Mouse (Mus musculus) gastrocnemius, postnatal 14 days (tissue): ENCODE measurements at regions not wholly inside any gene's neighbourhood (a gene's known extent, or its start where the extent isn't known, plus 50 kb on each side); places are given as distances from the start of the nearest gene placed in this dataset.
A peak's percentile ranks its signal among the peaks of the same experiment; 100 is the strongest.
"Not testable (repeated sequence)": the region's sequence is repeated elsewhere in the genome, so short reads cannot be mapped to it uniquely, and the experiment has no call there.

ENCODE experiments used
- DNase-seq: peaks from one replicate; pipeline ENCODE4 v3.0.0; 2021; ENCODE audit warnings: mixed read lengths
- intact Hi-C: fragments of 180-260 bp; cut with DNase I; formaldehyde crosslinking; loops from one replicate; pipeline ENCODE4 v1.15.1; 2025; ENCODE audit warnings: low total_unique reads

- DNase-seq = no peak
- intact Hi-C loops = no loop called here
These were observed 515.6 kb upstream of the Klf6 start for GRCm38 (mm10) chr13:5345712-5346111.

- intact Hi-C loops = no loop called here
- DNase-seq = peak; percentile 3
These were observed 513.5 kb upstream of the Klf6 start for GRCm38 (mm10) chr13:5347503-5348469.

- intact Hi-C loops = no loop called here
- no peak for DNase-seq
These were observed 494.1 kb upstream of the Klf6 start for GRCm38 (mm10) chr13:5367058-5367797.

GRCm38 (mm10) chr13:5370007-5370406 lies 491.3 kb upstream of the Klf6 start:
- no peak for DNase-seq
- intact Hi-C loops = no loop called here

- DNase-seq = no peak
These were observed 488.1 kb upstream of the Klf6 start for GRCm38 (mm10) chr13:5373191-5373590.

GRCm38 (mm10) chr13:5408226-5408804 lies 453.0 kb upstream of the Klf6 start:
- intact Hi-C loops = no loop called here
- DNase-seq = no peak

More at GRCm38 (mm10) chr13:5373191-5373590, 488.1 kb upstream of the Klf6 start:
- intact Hi-C loops = no loop called here

- DNase-seq = no peak
- intact Hi-C loops = no loop called here
These were observed 449.2 kb upstream of the Klf6 start for GRCm38 (mm10) chr13:5412052-5412451.

- DNase-seq, intact Hi-C loops: not testable (repeated sequence)
These were observed 448.3 kb upstream of the Klf6 start for GRCm38 (mm10) chr13:5413009-5413408.

- intact Hi-C loops = no loop called here
- peak; percentile 24 for DNase-seq
These were observed 437.2 kb upstream of the Klf6 start for GRCm38 (mm10) chr13:5424110-5424509.

GRCm38 (mm10) chr13:5425491-5426232 lies 435.6 kb upstream of the Klf6 start:
- intact Hi-C loops = no loop called here
- no peak for DNase-seq

- no peak for DNase-seq
- intact Hi-C loops = no loop called here
These were observed 427.6 kb upstream of the Klf6 start for GRCm38 (mm10) chr13:5433652-5434051.

GRCm38 (mm10) chr13:5435131-5435530 lies 426.2 kb upstream of the Klf6 start:
- no peak for DNase-seq
- intact Hi-C loops = no loop called here

GRCm38 (mm10) chr13:5436191-5436590 lies 425.1 kb upstream of the Klf6 start:
- intact Hi-C loops = no loop called here

GRCm38 (mm10) chr13:5440454-5440853 lies 420.8 kb upstream of the Klf6 start:
- DNase-seq = no peak
- intact Hi-C loops = no loop called here

More at GRCm38 (mm10) chr13:5436191-5436590, 425.1 kb upstream of the Klf6 start:
- no peak for DNase-seq

GRCm38 (mm10) chr13:5444759-5445478 lies 416.4 kb upstream of the Klf6 start:
- DNase-seq = no peak
- intact Hi-C loops = no loop called here

GRCm38 (mm10) chr13:5448601-5449000 lies 412.7 kb upstream of the Klf6 start:
- intact Hi-C loops = no loop called here
- no peak for DNase-seq

GRCm38 (mm10) chr13:5480779-5481178 lies 380.5 kb upstream of the Klf6 start:
- no peak for DNase-seq
- intact Hi-C loops = no loop called here

GRCm38 (mm10) chr13:5492266-5492665 lies 369.0 kb upstream of the Klf6 start:
- DNase-seq = no peak
- intact Hi-C loops = no loop called here

GRCm38 (mm10) chr13:5497535-5497934 lies 363.7 kb upstream of the Klf6 start:
- intact Hi-C loops = no loop called here
- DNase-seq = no peak
